In genomic region chr4:138859728-138860127, GRCm38 (mm10) we compare ENCODE assay signal across 8 mouse cellular contexts. TPM values are rescaled to one million over a fixed set of nuclear protein-coding genes. Genes with fewer than 3 reads are reported as not detected.
DNase-seq lines count a peak whose midpoint lies in the region; ATAC-seq lines count a peak whose summit lies in the region.

No protein-coding gene starts in this region.

- DNase-seq in heart, adult 11 months: no peak
- DNase-seq in cerebellum, postnatal 10 days: peak; percentile 94 to 96
- peak; percentile 73 to 78 for DNase-seq in frontal cortex, postnatal 10 days (ENCODE audit: low spot score in 2 of 2)
- DNase-seq in intestine, embryonic 14.5 days (ENCODE audit: low spot score): peak; percentile 96
- peak; percentile 66 to 82 for DNase-seq in left cerebral cortex, postnatal 25 days (ENCODE audit: low spot score in 2 of 2)
- DNase-seq in mesoderm, embryonic 11.5 days (ENCODE audit: low read depth, low spot score): peak; percentile 84

- peak overlapping the region; percentile 55 for H3K4me2 ChIP-seq in heart, embryonic 11.5 days
- H3K4me2 ChIP-seq in intestine, embryonic 14.5 days (ENCODE audit: low read length): peak overlapping the region; percentile 39
- peak overlapping the region; percentile 48 for H3K4me2 ChIP-seq in stomach, embryonic 15.5 days

- no peaks in the 10 kb centered on the region for H3K36me3 ChIP-seq in heart, embryonic 11.5 days (ENCODE audit: control insufficient read depth, insufficient read depth, low read length)
- no peaks in the 10 kb centered on the region for H3K36me3 ChIP-seq in intestine, embryonic 14.5 days (ENCODE audit: control insufficient read depth, insufficient read depth, low read length)
- no peaks in the 10 kb centered on the region for H3K36me3 ChIP-seq in stomach, embryonic 15.5 days

- peak overlapping the region; percentile 22 for H3K4me3 ChIP-seq in heart, embryonic 11.5 days (ENCODE audit: low read depth, low read length)
- H3K4me3 ChIP-seq in intestine, embryonic 14.5 days (ENCODE audit: low read depth, low read length): 0 out of 2 replicates have a peak overlapping the region, but pooled peaks have one; percentile 12
- H3K4me3 ChIP-seq in stomach, embryonic 15.5 days (replicated peaks): peak overlapping the region; percentile 20

- H3K9ac ChIP-seq in heart, embryonic 11.5 days (ENCODE audit: low read depth, low read length): no peak overlapping the region
- H3K9ac ChIP-seq in intestine, embryonic 14.5 days (ENCODE audit: low read length): no peak overlapping the region
- H3K9ac ChIP-seq in stomach, embryonic 15.5 days: no peak overlapping the region

- intact Hi-C loops in left cerebral cortex, postnatal 25 days (cut with DNase I): loop anchor here (10.0 kb wide), 1 partner anchor 535 kb away; the partner anchor contains the start of gene Pink1

- no peak overlapping the region for H3K27ac ChIP-seq in heart, embryonic 11.5 days (ENCODE audit: low read depth, low read length)
- no peak overlapping the region for H3K27ac ChIP-seq in intestine, embryonic 14.5 days (ENCODE audit: low read depth)
- H3K27ac ChIP-seq in stomach, embryonic 15.5 days: no peak overlapping the region

- 0 out of 2 replicates have a peak, but pooled peaks have one; percentile 62 for ATAC-seq in heart, embryonic 11.5 days (replicated peaks; ENCODE audit: insufficient number of reproducible peaks, low FRiP score, low TSS enrichment)
- ATAC-seq in intestine, embryonic 14.5 days (replicated peaks; ENCODE audit: low FRiP score, low TSS enrichment, low read depth): peak; percentile 59; the same call in 1 of the 2 replicates
- ATAC-seq in stomach, embryonic 15.5 days (ENCODE audit: insufficient read depth, low FRiP score, low read depth): 0 out of 2 replicates have a peak, but pooled peaks have one; percentile 56

- no peaks in the 10 kb centered on the region for H3K9me3 ChIP-seq in heart, embryonic 11.5 days (replicated peaks; ENCODE audit: control insufficient read depth, low read length)
- H3K9me3 ChIP-seq in intestine, embryonic 14.5 days (ENCODE audit: control insufficient read depth, low read length): no peaks in the 10 kb centered on the region
- H3K9me3 ChIP-seq in stomach, embryonic 15.5 days: no peaks in the 10 kb centered on the region

- 0 out of 2 replicates have a peak, but pooled peaks cover 4% of the 10 kb centered on the region for H3K4me1 ChIP-seq in heart, embryonic 11.5 days (ENCODE audit: control insufficient read depth, insufficient read depth, low read length)
- H3K4me1 ChIP-seq in intestine, embryonic 14.5 days (replicated peaks; ENCODE audit: control insufficient read depth, insufficient read depth, low read length): peaks cover 7% of the 10 kb centered on the region; the same call in 1 of the 2 replicates
- H3K4me1 ChIP-seq in stomach, embryonic 15.5 days: peaks cover 6% of the 10 kb centered on the region; the same call in 1 of the 2 replicates

- 3% methylated on average over 13 of the region's 13 CpGs for WGBS in heart, embryonic 11.5 days (ENCODE audit: insufficient replicate concordance)
- 3% methylated on average over 13 of the region's 13 CpGs for WGBS in intestine, embryonic 14.5 days
- 4% methylated on average over 13 of the region's 13 CpGs for WGBS in stomach, embryonic 15.5 days

- H3K27me3 ChIP-seq in heart, embryonic 11.5 days (ENCODE audit: control insufficient read depth, insufficient read depth, low read length): no peaks in the 10 kb centered on the region
- no peaks in the 10 kb centered on the region for H3K27me3 ChIP-seq in intestine, embryonic 14.5 days (replicated peaks; ENCODE audit: control insufficient read depth, insufficient read depth, low read length)
- no peaks in the 10 kb centered on the region for H3K27me3 ChIP-seq in stomach, embryonic 15.5 days (replicated peaks)

RNA-seq across cellular contexts. Expression of gene Pla2g5, which starts 3.6 kb away (rescaled TPM):
- 1.1 and 1.9 TPM in 2 replicates for polyA plus RNA-seq in heart, embryonic 11.5 days (2014; fragmentation: Nextera tagmentation; extraction: Ambion mirVana)
- polyA plus RNA-seq in intestine, embryonic 14.5 days (2014; fragmentation: Nextera tagmentation; extraction: Ambion mirVana): 0.19 and 0.42 TPM in 2 replicates
- 1 to 10 TPM; 7.0 to 7.9 TPM for total RNA-seq in left cerebral cortex, postnatal 25 days (2021)
- polyA plus RNA-seq in stomach, embryonic 15.5 days (2015; fragmentation: Nextera tagmentation; extraction: Ambion mirVana): 0.18 and 0.32 TPM in 2 replicates

RNA-seq across cellular contexts. Expression of gene Gm13030, which starts 14.0 kb away (rescaled TPM):
- not detected in 2 replicates for polyA plus RNA-seq in heart, embryonic 11.5 days (2014; fragmentation: Nextera tagmentation; extraction: Ambion mirVana)
- not detected in 2 replicates for polyA plus RNA-seq in intestine, embryonic 14.5 days (2014; fragmentation: Nextera tagmentation; extraction: Ambion mirVana)
- not detected for total RNA-seq in left cerebral cortex, postnatal 25 days (2021)
- not detected in 2 replicates for polyA plus RNA-seq in stomach, embryonic 15.5 days (2015; fragmentation: Nextera tagmentation; extraction: Ambion mirVana)

RNA-seq across cellular contexts. Expression of gene Pla2g2e, which starts 18.0 kb away (rescaled TPM):
- polyA plus RNA-seq in heart, embryonic 11.5 days (2014; fragmentation: Nextera tagmentation; extraction: Ambion mirVana): not detected in 2 replicates
- polyA plus RNA-seq in intestine, embryonic 14.5 days (2014; fragmentation: Nextera tagmentation; extraction: Ambion mirVana): not detected in 2 replicates
- not detected for total RNA-seq in left cerebral cortex, postnatal 25 days (2021)
- not detected in 2 replicates for polyA plus RNA-seq in stomach, embryonic 15.5 days (2015; fragmentation: Nextera tagmentation; extraction: Ambion mirVana)

RNA-seq across cellular contexts. Expression of gene Otud3, which starts 54.0 kb away (rescaled TPM):
- 3.4 and 4.2 TPM in 2 replicates for polyA plus RNA-seq in heart, embryonic 11.5 days (2014; fragmentation: Nextera tagmentation; extraction: Ambion mirVana)
- 3.0 and 4.7 TPM in 2 replicates for polyA plus RNA-seq in intestine, embryonic 14.5 days (2014; fragmentation: Nextera tagmentation; extraction: Ambion mirVana)
- 10 to 100 TPM; 19.2 to 21.6 TPM for total RNA-seq in left cerebral cortex, postnatal 25 days (2021)
- polyA plus RNA-seq in stomach, embryonic 15.5 days (2015; fragmentation: Nextera tagmentation; extraction: Ambion mirVana): 6.8 and 8.1 TPM in 2 replicates
